Mouse (Mus musculus) heart, adult 2 months (tissue): ENCODE results near the gene Mon2.

Experiments
- CTCF ChIP-seq: fragments of 200-600 bp; IDR thresholded peaks from 2 replicates; pipeline ENCODE4 v1.8.1; 2022; ENCODE audit warnings: antibody characterized with exemption, mild to moderate bottlenecking, moderate library complexity
- EP300 ChIP-seq: fragments of 200-500 bp; IDR thresholded peaks from 2 replicates; pipeline ENCODE4 v1.6.1; 2011; ENCODE audit warnings: low read depth, low read length, control low read depth; ENCODE audit not compliant: insufficient read depth

GRCm38 (mm10) chr10:122964241-122964636 lies 112.1 kb downstream of the Mon2 start:
- no peak for TF ChIP-seq CTCF
- TF ChIP-seq EP300, result no peak
